Comparison of ENCODE assay signal across 7 mouse cellular contexts in genomic region chr13:28886691-28887090, GRCm38 (mm10).
A peak's percentile ranks its signal among the peaks of the same experiment; 100 is the strongest.
DNase-seq lines count a peak whose midpoint lies in the region; ATAC-seq and TF ChIP-seq lines count a peak whose summit lies in the region.

No protein-coding gene starts in this region.

- peak overlapping the region; percentile 37 for H3K4me2 ChIP-seq in heart, postnatal 0 days (ENCODE audit: low read depth, low read length)

- WGBS in embryonic facial prominence, embryonic 10.5 days = 4% methylated on average over 11 of the region's 11 CpGs
- 16% methylated on average over 11 of the region's 11 CpGs for WGBS in heart, postnatal 0 days

- no peak overlapping the region for H3K27ac ChIP-seq in embryonic facial prominence, embryonic 10.5 days (replicated peaks)
- H3K27ac ChIP-seq in heart, postnatal 0 days (ENCODE audit: low read depth) = no peak overlapping the region

- no peaks in the 10 kb centered on the region for H3K9me3 ChIP-seq in embryonic facial prominence, embryonic 10.5 days
- H3K9me3 ChIP-seq in heart, postnatal 0 days (replicated peaks; ENCODE audit: control insufficient read depth, low read length) = no peaks in the 10 kb centered on the region

- TF ChIP-seq EP300 in heart, postnatal 0 days (IDR thresholded peaks at IDR 0.05; ENCODE audit: low read depth) = no peak

- H3K9ac ChIP-seq in heart, postnatal 0 days (replicated peaks; ENCODE audit: low read depth, low read length) = no peak overlapping the region

- H3K4me1 ChIP-seq in embryonic facial prominence, embryonic 10.5 days = peaks cover 43% of the 10 kb centered on the region
- H3K4me1 ChIP-seq in heart, postnatal 0 days (ENCODE audit: control insufficient read depth, insufficient read depth) = peaks cover 13% of the 10 kb centered on the region

- H3K4me3 ChIP-seq in embryonic facial prominence, embryonic 10.5 days = peak overlapping the region; percentile 72
- H3K4me3 ChIP-seq in heart, postnatal 0 days (ENCODE audit: low read depth, low read length) = no peak overlapping the region

- no peaks in the 10 kb centered on the region for H3K36me3 ChIP-seq in embryonic facial prominence, embryonic 10.5 days (replicated peaks)
- H3K36me3 ChIP-seq in heart, postnatal 0 days (replicated peaks; ENCODE audit: control insufficient read depth, insufficient read depth, low read length) = no peaks in the 10 kb centered on the region

- DNase-seq in Muller cell, postnatal 12 days (ENCODE audit: inconsistent ontology term) = peak; percentile 23
- DNase-seq in embryonic facial prominence, embryonic 10.5 days (ENCODE audit: low spot score) = peak; percentile 37
- DNase-seq in heart, postnatal 0 days (ENCODE audit: low spot score) = no peak
- peak; percentile 52 for DNase-seq in lung, postnatal 10 days
- DNase-seq in thymus, postnatal 14 days = peak; percentile 57
- DNase-seq in layer of hippocampus, adult 8-10 months (ENCODE audit: low spot score in 2 of 2) = no peak
- no peak for DNase-seq in cerebellum, postnatal 25 days

- no peak for TF ChIP-seq CTCF in heart, postnatal 0 days (IDR thresholded peaks at IDR 0.05; ENCODE audit: low read depth)

- ATAC-seq in heart, postnatal 0 days (ENCODE audit: insufficient read depth, low read depth) = peak; percentile 33; the same call in 1 of the 2 replicates

- peaks cover 52% of the 10 kb centered on the region for H3K27me3 ChIP-seq in embryonic facial prominence, embryonic 10.5 days (replicated peaks; ENCODE audit: low read depth, poor library complexity, severe bottlenecking)
- peaks cover 21% of the 10 kb centered on the region for H3K27me3 ChIP-seq in heart, postnatal 0 days (ENCODE audit: control insufficient read depth, insufficient read depth, low read length)

Comparison
In these comparisons a context has a peak if more than half of its experiments do, and no peak if none do; other contexts are left out.
1. DNase-seq: peak in Muller cell, postnatal 12 days (single experiment), embryonic facial prominence, embryonic 10.5 days (single experiment), lung, postnatal 10 days (single experiment) and thymus, postnatal 14 days (single experiment); none in heart, postnatal 0 days (single experiment), layer of hippocampus, adult 8-10 months (0 of 2) and cerebellum, postnatal 25 days (0 of 2).